Mouse (Mus musculus) cerebellum, postnatal 25 days (tissue): ENCODE measurements around the gene Fras1.

Experiments used
- DNase-seq, 2 experiments: peaks; one replicate each; pipeline ENCODE4 v3.0.0; 2021; ENCODE audit warnings: mixed read lengths in 2 of 2

Gene Fras1

GRCm38 (mm10) chr5:96373567-96373985, at the start of gene Fras1:
Fras1 (plus strand) TSS chr5:96373955.
- peak; percentile 15 to 26 for DNase-seq

- DNase-seq, result no peak
Measured at GRCm38 (mm10) chr5:96331048-96331737, 42.6 kb upstream of the Fras1 start.

- DNase-seq, result no peak
Measured at GRCm38 (mm10) chr5:96331738-96332070, 42.1 kb upstream of the Fras1 start.

GRCm38 (mm10) chr5:96333963-96334362, 39.8 kb upstream of the Fras1 start:
- DNase-seq, result no peak

GRCm38 (mm10) chr5:96340564-96340963, 33.2 kb upstream of the Fras1 start:
- DNase-seq, result no peak

- DNase-seq, result no peak
Measured at GRCm38 (mm10) chr5:96344983-96345382, 28.8 kb upstream of the Fras1 start.

GRCm38 (mm10) chr5:96351963-96352362, 21.8 kb upstream of the Fras1 start:
- peak in 1 of 2 experiments; percentile 9 for DNase-seq

GRCm38 (mm10) chr5:96363950-96364349, 9.8 kb upstream of the Fras1 start:
- DNase-seq, result no peak

GRCm38 (mm10) chr5:96365590-96365989, 8.2 kb upstream of the Fras1 start:
- DNase-seq, result no peak

- no peak for DNase-seq
Measured at GRCm38 (mm10) chr5:96367260-96367659, 6.5 kb upstream of the Fras1 start.

- no peak for DNase-seq
Measured at GRCm38 (mm10) chr5:96373106-96373505, 649 bp upstream of the Fras1 start.

GRCm38 (mm10) chr5:96373986-96374901, 489 bp downstream of the Fras1 start:
- DNase-seq, result peak; percentile 55 to 64

- DNase-seq, result no peak
Measured at GRCm38 (mm10) chr5:96375391-96375831, 1.7 kb downstream of the Fras1 start.

- no peak for DNase-seq
Measured at GRCm38 (mm10) chr5:96376216-96376615, 2.5 kb downstream of the Fras1 start.

- no peak for DNase-seq
Measured at GRCm38 (mm10) chr5:96386138-96386933, 12.6 kb downstream of the Fras1 start.

- no peak for DNase-seq
Measured at GRCm38 (mm10) chr5:96388306-96388705, 14.6 kb downstream of the Fras1 start.

GRCm38 (mm10) chr5:96389963-96390623, 16.3 kb downstream of the Fras1 start:
- no peak for DNase-seq

GRCm38 (mm10) chr5:96391086-96391485, 17.3 kb downstream of the Fras1 start:
- DNase-seq, result no peak

GRCm38 (mm10) chr5:96394947-96395346, 21.2 kb downstream of the Fras1 start:
- DNase-seq, result no peak

- DNase-seq, result no peak
Measured at GRCm38 (mm10) chr5:96395786-96396650, 22.3 kb downstream of the Fras1 start.

- no peak for DNase-seq
Measured at GRCm38 (mm10) chr5:96402555-96402954, 28.8 kb downstream of the Fras1 start.
